Mouse (Mus musculus) spleen, adult 18-20 months (tissue): ENCODE data around the gene Mcpt9.
"Not testable (repeated sequence)": the region's sequence is repeated elsewhere in the genome, so short reads cannot be mapped to it uniquely, and the experiment has no call there.

Experiments
- DNase-seq, 2 experiments: peaks; one replicate each; pipeline ENCODE4 v3.0.0; 2022; ENCODE audit warnings: mixed read lengths in 2 of 2

The Mcpt9 gene

GRCm38 (mm10) chr14:56030395-56030794 is at the start of gene Mcpt9:
Gene Mcpt9 (minus strand): TSS chr14:56030495.
- DNase-seq: not testable (repeated sequence)

GRCm38 (mm10) chr14:56062213-56062612 is 31.9 kb upstream of the Mcpt9 start, which contains the start of gene Mcpt4:
Gene Mcpt4 (minus strand): TSS chr14:56062313.
- not testable (repeated sequence) for DNase-seq

GRCm38 (mm10) chr14:56057722-56058121 is 27.4 kb upstream of the Mcpt9 start:
- DNase-seq: no peak

- no peak for DNase-seq
These were observed 25.1 kb upstream of the Mcpt9 start for GRCm38 (mm10) chr14:56055408-56055807.

- not testable (repeated sequence) for DNase-seq
These were observed 11.5 kb upstream of the Mcpt9 start, which contains the start of gene Mcpt2 for GRCm38 (mm10) chr14:56041792-56042191. Gene Mcpt2 (plus strand): TSS chr14:56042041.

- DNase-seq: no peak
These were observed 4.1 kb upstream of the Mcpt9 start for GRCm38 (mm10) chr14:56034433-56034832.

- DNase-seq: not testable (repeated sequence)
These were observed 9.0 kb downstream of the Mcpt9 start for GRCm38 (mm10) chr14:56021305-56021704.

GRCm38 (mm10) chr14:56019446-56019845 is 10.8 kb downstream of the Mcpt9 start:
- no peak for DNase-seq

- not testable (repeated sequence) for DNase-seq
These were observed 12.6 kb downstream of the Mcpt9 start, which contains the start of gene Mcpt1 for GRCm38 (mm10) chr14:56017671-56018070. Gene Mcpt1 (plus strand): TSS chr14:56017971.

- no peak for DNase-seq
These were observed 16.4 kb downstream of the Mcpt9 start for GRCm38 (mm10) chr14:56013924-56014323.

- no peak for DNase-seq
These were observed 17.1 kb downstream of the Mcpt9 start for GRCm38 (mm10) chr14:56013147-56013546.

GRCm38 (mm10) chr14:55987464-55987863 is 42.8 kb downstream of the Mcpt9 start:
- DNase-seq: not testable (repeated sequence)
